Mouse (Mus musculus) hindbrain, embryonic 13.5 days (tissue): ENCODE measurements around the gene Npr1. TPM values are rescaled to one million over a fixed set of nuclear protein-coding genes. Genes with fewer than 3 reads are reported as not detected.

Experiments
- ATAC-seq: fragments of 200-750 bp; cut with Nextera tagmentation; 2 replicates; pipeline ENCODE4 v1.8.0; 2017; ENCODE audit warnings: moderate TSS enrichment; ENCODE audit not compliant: low FRiP score
- H3K27ac ChIP-seq: fragments of 300-500 bp; sonication (generic); 2 replicates; pipeline ENCODE4 v1.5.1; 2015; ENCODE audit warnings: inconsistent platforms, mild to moderate bottlenecking, moderate library complexity
- H3K27me3 ChIP-seq: fragments of 300-500 bp; sonication (generic); 2 replicates; pipeline ENCODE4 v1.6.1; 2015; ENCODE audit warnings: mild to moderate bottlenecking, inconsistent platforms
- H3K36me3 ChIP-seq: fragments of 300-500 bp; sonication (generic); 2 replicates; pipeline ENCODE4 v1.6.1; 2015; ENCODE audit warnings: mild to moderate bottlenecking, inconsistent platforms
- H3K4me1 ChIP-seq: fragments of 300-500 bp; sonication (generic); replicated peaks from 2 replicates; pipeline ENCODE4 v1.6.1; 2015; ENCODE audit warnings: inconsistent platforms
- H3K4me2 ChIP-seq: fragments of 300-500 bp; sonication (generic); 2 replicates; pipeline ENCODE4 v1.6.1; 2015; ENCODE audit warnings: inconsistent platforms, mild to moderate bottlenecking, moderate library complexity
- H3K4me3 ChIP-seq: fragments of 300-500 bp; sonication (generic); 2 replicates; pipeline ENCODE4 v1.5.1; 2015; ENCODE audit warnings: mild to moderate bottlenecking, inconsistent platforms
- H3K9ac ChIP-seq: fragments of 300-500 bp; sonication (generic); 2 replicates; pipeline ENCODE4 v1.6.1; 2015; ENCODE audit warnings: mild to moderate bottlenecking, inconsistent platforms
- H3K9me3 ChIP-seq: fragments of 300-500 bp; sonication (generic); 2 replicates; pipeline ENCODE4 v1.6.1; 2016; ENCODE audit warnings: inconsistent platforms
- WGBS: fragments of 180-500 bp; shearing (Covaris S2); methylation state at CpG from one replicate; pipeline ENCODE4 v1.1.7; 2015; 5-methylcytosine and 5-hydroxymethylcytosine counted together
- polyA plus RNA-seq: library from polyadenylated mRNA; unstranded; fragments of >200 nt; fragmentation: Nextera tagmentation; extraction: Ambion mirVana; gene quantifications from 2 replicates; pipeline ENCODE4 v1.2.1, GENCODE M21; 2015

Npr1 gene
- polyA plus RNA-seq, 1 experiment from 2014 or later = 3.5 TPM

- no peaks in the 10 kb centered on the region for H3K27me3 ChIP-seq
- H3K36me3 ChIP-seq = peaks cover 86% of the 10 kb centered on the region
- no peak overlapping the region for H3K4me2 ChIP-seq
- WGBS = 91% methylated on average over 4 of the region's 4 CpGs
- no peak overlapping the region for H3K9ac ChIP-seq
- ATAC-seq = no peak
- no peaks in the 10 kb centered on the region for H3K9me3 ChIP-seq
- peaks cover 23% of the 10 kb centered on the region for H3K4me1 ChIP-seq
- no peak overlapping the region for H3K4me3 ChIP-seq
- no peak overlapping the region for H3K27ac ChIP-seq
These were observed 37.8 kb upstream of the Npr1 start for GRCm38 (mm10) chr3:90503444-90503843.

DNA sequence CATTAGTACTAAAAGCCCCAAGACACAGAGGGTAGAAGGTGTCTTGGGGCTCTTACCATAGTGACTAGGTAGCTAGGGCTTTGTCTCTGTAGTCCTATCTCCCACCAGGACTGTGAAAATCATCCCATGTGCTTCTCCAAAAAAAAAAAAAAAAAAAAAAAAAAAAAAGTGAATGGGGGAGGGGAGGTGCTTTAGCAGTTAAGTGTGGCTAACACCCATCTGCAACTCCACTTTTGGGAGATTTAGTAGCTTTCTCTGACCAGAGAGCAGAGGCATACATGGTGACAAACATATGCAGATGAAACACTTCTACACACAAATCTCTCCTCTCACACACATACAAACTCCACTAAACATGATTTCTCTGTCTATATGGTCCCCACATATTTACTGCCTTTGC is 31.9 kb upstream of the Npr1 start:
- H3K36me3 ChIP-seq = peaks cover 73% of the 10 kb centered on the region
- H3K4me1 ChIP-seq = no peaks in the 10 kb centered on the region
- no peak overlapping the region for H3K27ac ChIP-seq
- no peak overlapping the region for H3K9ac ChIP-seq
- H3K4me2 ChIP-seq = no peak overlapping the region
- no peak overlapping the region for H3K4me3 ChIP-seq
- H3K9me3 ChIP-seq = no peaks in the 10 kb centered on the region
- no peaks in the 10 kb centered on the region for H3K27me3 ChIP-seq
- no peak for ATAC-seq

- no peak overlapping the region for H3K4me2 ChIP-seq
- no peaks in the 10 kb centered on the region for H3K4me1 ChIP-seq
- no peak overlapping the region for H3K9ac ChIP-seq
- H3K9me3 ChIP-seq = no peaks in the 10 kb centered on the region
- H3K27me3 ChIP-seq = no peaks in the 10 kb centered on the region
- H3K27ac ChIP-seq = no peak overlapping the region
- no peak overlapping the region for H3K4me3 ChIP-seq
- H3K36me3 ChIP-seq = peaks cover 57% of the 10 kb centered on the region
- ATAC-seq = no peak
- WGBS = 94% methylated on average over 7 of the region's 7 CpGs
These were observed 30.3 kb upstream of the Npr1 start for GRCm38 (mm10) chr3:90495850-90496525.

DNA sequence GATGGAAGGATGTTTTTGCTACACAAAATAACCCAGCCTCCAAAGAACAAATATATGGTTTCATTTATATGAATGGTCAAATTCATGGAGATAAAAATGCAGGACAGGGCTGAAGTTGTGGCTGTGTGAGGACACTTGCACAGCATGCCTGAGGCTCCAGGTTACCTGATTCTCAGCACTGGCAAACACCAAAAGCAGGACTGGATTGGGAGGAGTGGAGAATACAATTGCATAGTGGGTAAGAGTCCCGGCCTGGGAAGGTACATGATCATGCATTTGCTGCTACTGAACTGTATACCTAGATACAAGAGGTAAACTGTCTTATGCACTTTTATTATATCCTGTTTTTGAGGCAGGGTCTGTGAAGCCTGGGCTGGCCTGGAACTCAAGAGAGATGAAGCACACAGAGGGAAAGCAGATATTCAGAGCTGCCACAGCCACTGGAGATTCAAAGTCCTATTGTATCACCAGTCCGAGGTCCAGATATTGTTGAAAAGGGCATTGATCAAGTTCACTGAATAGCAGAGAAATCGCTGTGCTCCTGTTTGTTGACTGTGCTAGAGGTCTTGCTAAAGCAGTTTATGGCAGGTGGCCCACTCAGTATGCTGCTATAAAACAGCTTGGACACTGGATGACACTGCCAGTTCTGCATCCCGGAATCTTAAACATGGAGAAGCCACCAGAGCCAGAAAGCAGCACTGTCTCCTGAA is 28.3 kb upstream of the Npr1 start:
- H3K4me3 ChIP-seq = no peak overlapping the region
- no peaks in the 10 kb centered on the region for H3K9me3 ChIP-seq
- H3K27ac ChIP-seq = no peak overlapping the region
- no peak overlapping the region for H3K4me2 ChIP-seq
- no peak overlapping the region for H3K9ac ChIP-seq
- H3K27me3 ChIP-seq = no peaks in the 10 kb centered on the region
- WGBS = 62% methylated on average over 4 of the region's 4 CpGs
- H3K36me3 ChIP-seq = peaks cover 47% of the 10 kb centered on the region
- H3K4me1 ChIP-seq = peaks cover 10% of the 10 kb centered on the region
- no peak for ATAC-seq

DNA sequence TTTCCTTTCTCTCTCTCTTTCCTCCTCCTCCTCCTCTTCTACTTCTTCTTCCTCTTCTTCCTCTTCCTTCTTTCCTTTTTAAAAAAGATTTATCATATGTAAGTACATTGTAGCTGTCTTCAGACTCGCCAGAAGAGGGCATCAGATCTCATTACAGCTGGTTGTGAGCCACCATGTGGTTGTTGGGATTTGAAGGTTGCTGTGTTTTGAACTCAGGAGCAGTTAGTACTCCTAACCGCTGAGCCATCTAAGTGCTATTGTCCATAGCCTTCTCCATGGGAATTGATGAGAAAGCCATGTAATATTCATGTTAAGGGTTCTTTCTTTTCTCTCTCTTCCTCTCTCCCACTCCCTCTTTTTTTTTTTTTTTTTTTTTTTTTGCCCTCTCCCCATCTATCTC is 25.7 kb upstream of the Npr1 start:
- peaks cover 10% of the 10 kb centered on the region for H3K4me1 ChIP-seq
- 0 out of 2 replicates have a peak, but pooled peaks have one; percentile 19 for ATAC-seq
- no peaks in the 10 kb centered on the region for H3K27me3 ChIP-seq
- H3K9me3 ChIP-seq = no peaks in the 10 kb centered on the region
- H3K9ac ChIP-seq = no peak overlapping the region
- H3K4me2 ChIP-seq = no peak overlapping the region
- no peak overlapping the region for H3K27ac ChIP-seq
- H3K4me3 ChIP-seq = no peak overlapping the region
- peaks cover 44% of the 10 kb centered on the region for H3K36me3 ChIP-seq
- WGBS = 47% methylated on average over 2 of the region's 2 CpGs

GRCm38 (mm10) chr3:90490696-90491256 is 25.1 kb upstream of the Npr1 start, which contains the start of gene Snapin:
Snapin (minus strand) TSS chr3:90491033.
- H3K36me3 ChIP-seq = peaks cover 44% of the 10 kb centered on the region
- H3K27me3 ChIP-seq = no peaks in the 10 kb centered on the region
- H3K9me3 ChIP-seq = no peaks in the 10 kb centered on the region
- peak; percentile 98 for ATAC-seq
- WGBS = under 1% methylated on average over 37 of the region's 37 CpGs
- H3K27ac ChIP-seq = peak within 1 kb of the TSS; percentile 80
- peak within 1 kb of the TSS; percentile 70 for H3K4me3 ChIP-seq
- peak within 1 kb of the TSS; percentile 66 for H3K4me2 ChIP-seq
- peaks cover 10% of the 10 kb centered on the region for H3K4me1 ChIP-seq
- H3K9ac ChIP-seq = peak within 1 kb of the TSS; percentile 83

- Histone ChIP-seq H3K4me3 (no peak overlapping the region), H3K9me3 (no peaks in the 10 kb centered on the region), H3K9ac (no peak overlapping the region), H3K4me1 (peaks cover 10% of the 10 kb centered on the region), H3K27ac (no peak overlapping the region), H3K27me3 (no peaks in the 10 kb centered on the region), H3K4me2 (no peak overlapping the region), H3K36me3 (peaks cover 57% of the 10 kb centered on the region)
- WGBS = 92% methylated on average over 6 of the region's 6 CpGs
- ATAC-seq = no peak
These were observed 22.9 kb upstream of the Npr1 start for GRCm38 (mm10) chr3:90488576-90488975.

- H3K9me3 ChIP-seq = no peaks in the 10 kb centered on the region
- no peak overlapping the region for H3K27ac ChIP-seq
- H3K4me1 ChIP-seq = peaks cover 10% of the 10 kb centered on the region
- H3K4me2 ChIP-seq = no peak overlapping the region
- WGBS = 81% methylated on average over 5 of the region's 5 CpGs
- no peak for ATAC-seq
- H3K4me3 ChIP-seq = no peak overlapping the region
- no peak overlapping the region for H3K9ac ChIP-seq
- peaks cover 73% of the 10 kb centered on the region for H3K36me3 ChIP-seq
- no peaks in the 10 kb centered on the region for H3K27me3 ChIP-seq
These were observed 21.3 kb upstream of the Npr1 start for GRCm38 (mm10) chr3:90486998-90487397.

- peak; percentile 99 for ATAC-seq
- 1% methylated on average over 45 of the region's 45 CpGs for WGBS
- peak within 1 kb of the TSS; percentile 77 for H3K4me2 ChIP-seq
These were observed 10.4 kb upstream of the Npr1 start, which contains the start of gene Ilf2 for GRCm38 (mm10) chr3:90475831-90476611. Ilf2 (plus strand) TSS chr3:90476126.

DNA sequence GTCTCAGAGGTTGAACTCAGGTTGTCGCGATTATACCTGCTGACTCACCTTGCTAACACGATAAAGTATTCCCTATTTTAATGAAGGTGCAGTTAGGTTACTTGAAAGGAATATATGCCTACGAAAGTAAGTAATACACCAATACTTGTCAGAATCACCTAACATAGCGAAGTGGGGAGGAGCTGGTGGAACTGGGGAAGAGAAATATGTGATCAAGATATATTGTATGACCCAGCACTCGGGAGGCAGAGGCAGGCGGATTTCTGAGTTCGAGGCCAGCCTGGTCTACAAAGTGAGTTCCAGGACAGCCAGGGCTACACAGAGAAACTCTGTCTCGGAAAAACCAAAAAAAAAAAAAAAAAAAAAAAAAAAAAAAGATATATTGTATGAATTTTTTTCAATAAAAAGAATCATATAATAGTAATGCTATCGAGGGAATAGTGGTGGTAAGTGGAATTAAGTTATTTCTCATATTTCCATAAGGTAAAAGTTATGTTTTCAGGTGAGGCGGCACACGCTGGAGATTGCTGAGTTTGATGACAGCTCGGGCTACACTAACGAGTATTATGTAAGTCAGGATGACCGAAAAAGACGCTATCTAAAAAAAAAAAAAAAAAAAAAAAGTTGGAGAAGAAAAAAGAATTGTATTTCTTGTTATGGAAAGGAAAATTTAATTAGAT is 9.6 kb upstream of the Npr1 start:
- Histone ChIP-seq H3K9me3 (no peaks in the 10 kb centered on the region), H3K4me1 (peaks cover 11% of the 10 kb centered on the region), H3K36me3 (peaks cover 17% of the 10 kb centered on the region), H3K4me2 (peak overlapping the region; percentile 34; the same call in 1 of the 2 replicates), H3K4me3 (peak overlapping the region; percentile 29), H3K27me3 (no peaks in the 10 kb centered on the region), H3K27ac (no peak overlapping the region), H3K9ac (no peak overlapping the region)
- 45% methylated on average over 16 of the region's 16 CpGs for WGBS
- ATAC-seq = peak; percentile 33

More at GRCm38 (mm10) chr3:90475831-90476611, 10.4 kb upstream of the Npr1 start, which contains the start of gene Ilf2:
- Histone ChIP-seq H3K4me1 (peaks cover 11% of the 10 kb centered on the region), H3K27ac (peak within 1 kb of the TSS; percentile 95), H3K27me3 (no peaks in the 10 kb centered on the region), H3K9me3 (no peaks in the 10 kb centered on the region), H3K4me3 (peak within 1 kb of the TSS; percentile 86), H3K9ac (peak within 1 kb of the TSS; percentile 94), H3K36me3 (peaks cover 24% of the 10 kb centered on the region)

- H3K9me3 ChIP-seq = no peaks in the 10 kb centered on the region
- 30% methylated on average over 3 of the region's 3 CpGs for WGBS
- no peak overlapping the region for H3K9ac ChIP-seq
- H3K27me3 ChIP-seq = peaks cover 13% of the 10 kb centered on the region
- no peak for ATAC-seq
- H3K36me3 ChIP-seq = no peaks in the 10 kb centered on the region
- H3K4me1 ChIP-seq = peaks cover 5% of the 10 kb centered on the region
- no peak overlapping the region for H3K4me2 ChIP-seq
- H3K27ac ChIP-seq = no peak overlapping the region
- no peak overlapping the region for H3K4me3 ChIP-seq
These were observed 6.5 kb upstream of the Npr1 start for GRCm38 (mm10) chr3:90472213-90472612.
